Mouse (Mus musculus): ENCODE results near the gene Nol3. TPM values are rescaled to one million over a fixed set of nuclear protein-coding genes. Genes with fewer than 3 reads are reported as not detected.
"Not testable (repeated sequence)": the region's sequence is repeated elsewhere in the genome, so short reads cannot be mapped to it uniquely, and the experiment has no call there.

Nol3 gene
- total RNA-seq, 1 experiment from 2014 or later: 4.4 TPM

DNA sequence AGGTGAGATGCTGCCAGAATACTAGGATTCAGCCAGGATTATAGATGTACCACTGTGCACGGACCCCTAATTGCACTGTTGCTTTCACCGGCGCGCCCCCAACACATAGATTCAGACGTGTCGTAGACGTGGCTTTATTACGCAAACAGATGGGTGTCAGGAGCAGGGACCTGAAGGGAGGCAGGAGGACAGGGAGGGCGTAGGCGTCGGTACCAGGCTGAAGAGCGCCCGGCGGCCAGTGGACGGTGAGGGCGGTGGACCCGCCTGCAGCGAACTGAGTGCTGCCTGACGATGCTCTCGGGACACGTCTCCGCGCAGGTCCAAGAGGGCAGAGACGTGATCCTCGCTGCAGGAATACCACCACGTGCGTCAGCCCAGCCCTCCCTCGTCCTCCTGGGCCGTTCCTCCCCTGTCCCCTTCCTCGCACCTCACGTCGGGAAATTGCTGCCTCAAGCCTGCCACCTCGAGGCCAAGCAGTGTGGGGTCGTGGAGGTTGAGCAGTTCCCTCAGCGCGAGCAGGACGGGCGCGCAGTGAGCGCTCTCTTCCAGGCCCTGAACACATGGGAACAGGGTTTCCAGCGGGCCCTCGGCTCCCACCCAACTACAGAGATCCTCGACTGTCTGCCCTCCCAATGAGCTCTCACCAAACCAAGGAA is 14.0 kb downstream of the Nol3 start, which contains the start of gene 4931428F04Rik:
Gene 4931428F04Rik (minus strand): TSS at position 60 of the 656 bp plus-strand sequence.
- DNase-seq: peak; percentile 53

DNA sequence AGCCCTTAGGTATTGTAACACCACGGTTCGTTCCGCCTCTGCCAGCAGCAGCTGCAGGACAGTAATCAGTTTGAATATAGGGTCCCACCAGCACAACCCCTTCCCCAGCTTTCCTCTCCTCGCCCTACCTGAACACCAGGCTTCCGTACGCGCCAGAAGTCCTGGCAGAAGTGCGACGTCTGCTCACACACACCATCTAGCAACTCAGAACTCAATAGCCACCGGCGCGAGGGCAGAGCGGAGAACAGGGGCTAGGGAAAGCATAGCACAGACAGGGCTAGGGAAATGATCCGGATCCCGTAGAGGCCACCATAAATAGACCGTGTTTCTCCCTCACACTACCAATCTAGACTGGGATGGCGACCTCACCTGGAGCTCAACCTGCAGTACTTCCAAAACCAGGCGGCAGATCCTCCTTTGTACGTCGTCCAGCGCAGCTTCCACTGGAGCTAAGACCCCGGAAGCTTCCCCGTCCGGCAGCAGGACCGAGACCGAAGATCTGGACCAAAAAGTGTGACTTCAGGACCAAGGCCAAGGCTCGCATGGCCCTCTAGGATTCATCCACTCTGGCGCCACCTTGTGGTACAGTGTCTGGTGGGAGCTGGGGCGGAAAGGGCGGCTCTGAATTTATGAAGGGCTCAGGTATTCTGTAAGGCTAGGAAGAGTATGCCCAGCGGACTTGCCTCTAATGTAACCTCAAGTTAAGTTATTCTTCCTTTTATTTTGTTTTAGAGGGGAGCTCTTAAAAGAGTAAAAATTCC is 14.8 kb downstream of the Nol3 start:
- DNase-seq: peak; percentile 93

DNA sequence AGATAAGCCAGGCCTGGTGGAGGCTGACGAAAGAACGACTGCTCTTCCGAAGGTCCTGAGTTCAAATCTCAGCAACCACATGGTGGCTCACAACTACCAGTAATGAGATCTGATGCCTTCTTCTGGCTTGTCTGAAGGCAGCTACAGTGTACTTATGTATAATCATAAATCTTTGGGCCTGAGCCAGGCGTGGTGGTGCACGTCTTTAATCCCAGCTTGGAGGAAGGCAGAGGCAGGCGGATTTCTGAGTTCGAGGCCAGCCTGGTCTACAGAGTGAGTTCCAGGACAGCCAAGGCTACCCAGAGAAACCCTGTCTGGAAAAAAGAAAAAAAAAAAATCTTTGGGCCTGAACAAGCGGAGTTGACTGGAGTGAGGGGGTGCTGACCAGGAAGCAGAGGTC is 15.4 kb downstream of the Nol3 start:
- not testable (repeated sequence) for DNase-seq

DNA sequence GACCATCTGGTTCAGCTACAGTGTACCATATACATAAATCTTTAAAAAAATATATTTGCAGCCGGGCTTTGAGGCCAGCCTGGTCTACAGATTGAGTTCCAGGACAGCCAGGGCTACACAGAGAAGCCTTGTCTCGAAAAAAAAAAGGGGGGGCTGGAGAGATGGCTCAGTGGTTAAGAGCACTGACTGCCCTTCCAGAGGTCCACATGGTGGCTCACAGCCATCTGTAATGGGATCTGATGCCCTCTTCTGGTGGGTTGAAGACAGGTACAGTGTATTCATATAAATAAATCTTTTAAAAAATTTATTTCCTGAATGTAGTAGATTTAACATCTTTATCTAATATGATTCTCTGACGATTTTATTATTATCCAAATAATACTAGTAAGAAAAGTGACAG is 15.9 kb downstream of the Nol3 start:
- DNase-seq: not testable (repeated sequence)

DNA sequence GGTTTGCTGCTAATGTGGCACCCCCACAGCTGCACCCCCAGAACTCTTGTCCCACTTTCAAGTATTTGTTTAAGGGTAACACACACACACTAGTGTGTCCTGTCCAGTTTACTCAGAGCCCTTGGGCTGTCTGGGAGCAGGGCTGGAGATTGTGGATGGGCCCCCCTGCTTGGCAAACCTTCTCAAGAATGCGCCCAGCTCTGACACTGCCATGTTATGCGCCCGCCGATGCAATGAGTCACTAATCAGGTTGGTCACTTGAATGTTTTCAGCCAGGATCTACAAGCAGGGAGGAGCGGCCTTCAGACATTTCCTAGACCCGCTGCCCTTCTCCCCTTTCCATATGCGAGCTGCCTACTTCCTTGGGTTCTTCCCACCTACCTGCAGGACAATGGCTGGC is 16.5 kb downstream of the Nol3 start:
- no peak for DNase-seq

DNA sequence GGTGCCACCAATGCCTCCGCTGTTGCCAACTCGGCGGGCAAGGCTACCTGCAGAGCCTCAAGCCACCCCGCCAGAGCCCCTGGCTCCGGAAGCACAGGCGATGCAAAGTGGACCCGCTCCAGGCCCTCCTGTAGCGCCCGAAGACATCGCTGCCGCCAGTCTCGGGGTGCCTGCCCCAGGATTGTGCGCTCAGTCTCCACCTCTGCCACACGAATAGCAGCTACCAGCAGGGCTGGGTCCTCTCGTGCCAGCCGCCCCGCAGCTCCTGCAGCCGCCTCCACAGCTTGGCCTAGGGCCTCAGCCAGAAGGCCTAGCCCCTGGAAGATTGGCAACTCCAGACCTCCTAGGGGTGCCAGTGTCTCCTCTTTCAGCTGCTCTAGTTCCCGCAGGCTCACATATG is 17.5 kb downstream of the Nol3 start:
- no peak for DNase-seq

DNA sequence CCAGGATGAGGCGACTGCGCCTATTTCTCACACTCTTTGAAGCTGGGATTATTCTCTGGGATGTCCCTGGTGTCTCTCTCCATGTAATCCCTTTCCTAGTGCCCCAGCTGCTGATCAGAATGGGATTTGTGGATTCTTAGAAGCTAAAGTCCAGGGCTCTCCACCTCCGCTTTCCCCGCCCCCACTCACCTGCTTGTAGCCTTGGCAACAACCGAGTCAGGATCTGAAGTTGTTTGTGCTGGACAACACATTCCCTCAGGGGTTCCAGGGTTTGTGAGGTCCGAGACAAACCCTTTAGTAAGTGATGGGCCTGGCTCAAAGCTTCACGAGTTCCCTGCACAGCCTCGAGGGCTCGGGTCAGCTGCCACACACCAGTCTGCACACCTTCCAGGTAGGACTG is 18.8 kb downstream of the Nol3 start:
- no peak for DNase-seq

DNA sequence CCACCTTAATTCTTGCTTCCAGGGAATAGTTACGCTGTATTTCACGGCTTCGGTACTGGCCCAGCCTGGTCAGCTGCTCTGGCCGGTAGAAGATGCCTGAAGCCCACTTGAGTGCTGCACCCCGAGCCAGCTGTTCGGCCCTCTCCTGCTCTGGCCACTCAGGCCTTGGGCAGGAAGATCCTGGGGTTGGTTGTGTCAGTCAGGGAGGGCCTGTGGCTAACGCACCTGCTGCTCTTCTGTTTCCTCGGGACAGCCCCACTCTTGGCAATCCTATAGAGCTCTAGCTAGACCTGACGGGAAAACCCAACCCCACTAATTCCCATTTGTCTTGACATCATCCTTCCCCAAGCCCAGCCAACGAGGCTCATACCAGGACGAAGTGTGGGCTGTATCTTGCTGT is 19.3 kb downstream of the Nol3 start:
- no peak for DNase-seq

DNA sequence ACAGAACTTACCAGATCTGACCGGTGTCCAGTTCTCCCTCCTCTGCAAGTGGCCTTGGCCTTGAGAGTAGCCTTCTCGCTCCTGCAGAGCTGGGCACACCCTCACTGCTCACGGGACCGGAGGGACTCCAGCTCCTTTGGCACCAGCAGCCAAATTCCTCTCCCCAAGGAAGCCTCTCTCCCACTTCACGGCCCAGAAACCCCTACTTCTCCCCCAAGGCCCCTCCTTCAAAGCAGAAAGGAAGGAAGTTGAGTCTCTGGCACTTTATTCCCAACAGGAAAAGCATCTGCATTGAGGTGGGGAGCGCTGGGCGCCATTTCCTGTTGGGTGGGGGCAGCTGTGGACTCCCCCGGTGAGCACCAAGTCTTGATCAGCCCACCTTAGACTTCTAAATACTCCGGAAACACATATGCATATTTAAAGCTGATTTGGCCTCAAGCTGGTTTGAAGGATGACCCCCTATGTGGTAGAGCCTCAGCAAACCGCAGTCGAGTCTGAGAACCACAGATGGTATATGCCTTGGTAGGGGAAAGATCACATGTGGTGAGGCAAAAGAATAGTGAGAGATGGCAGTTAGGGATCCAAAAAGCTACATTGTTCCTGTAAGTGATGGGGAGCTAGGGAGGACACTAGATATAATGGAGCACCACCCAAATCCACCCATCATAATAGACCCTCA is 20.1 kb downstream of the Nol3 start, which contains the start of gene Exoc3l:
Gene Exoc3l (minus strand): TSS at position 207 of the 679 bp plus-strand sequence.
- peak; percentile 62 for DNase-seq

DNA sequence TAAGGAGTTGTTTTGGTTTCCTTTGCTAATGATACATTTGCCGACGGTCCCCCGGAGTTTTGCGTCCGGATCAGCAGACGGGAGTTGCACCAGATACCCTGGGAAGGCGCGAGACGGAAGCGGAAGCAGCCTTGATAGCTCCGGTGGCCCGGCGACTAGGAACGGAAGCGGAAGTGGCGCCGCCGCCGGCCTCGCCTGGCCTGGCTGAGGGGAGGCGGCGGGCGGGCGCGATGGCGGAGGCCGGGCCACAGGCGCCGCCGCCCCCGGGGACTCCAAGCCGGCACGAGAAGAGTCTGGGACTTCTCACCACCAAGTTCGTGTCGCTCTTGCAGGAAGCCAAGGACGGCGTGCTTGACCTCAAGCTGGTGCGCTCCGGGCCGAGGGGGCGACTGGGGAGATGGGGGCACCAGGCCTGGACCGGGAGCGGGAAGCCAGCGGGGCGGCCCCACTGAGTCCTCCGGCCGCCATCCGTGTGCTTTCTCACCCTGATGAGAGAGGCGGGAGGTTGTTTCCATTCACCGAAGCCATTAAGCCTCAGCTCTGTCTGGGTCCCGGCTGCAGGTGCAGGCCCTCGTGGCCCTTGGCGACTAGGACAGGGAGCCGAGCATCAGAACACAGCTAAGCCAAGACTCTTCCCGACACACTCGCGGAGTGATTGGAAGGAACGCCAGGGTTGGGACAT is 21.7 kb downstream of the Nol3 start, which contains the start of gene E2f4:
Gene E2f4 (plus strand): TSS at position 153 of the 682 bp plus-strand sequence.
- peak; percentile 94 for DNase-seq

DNA sequence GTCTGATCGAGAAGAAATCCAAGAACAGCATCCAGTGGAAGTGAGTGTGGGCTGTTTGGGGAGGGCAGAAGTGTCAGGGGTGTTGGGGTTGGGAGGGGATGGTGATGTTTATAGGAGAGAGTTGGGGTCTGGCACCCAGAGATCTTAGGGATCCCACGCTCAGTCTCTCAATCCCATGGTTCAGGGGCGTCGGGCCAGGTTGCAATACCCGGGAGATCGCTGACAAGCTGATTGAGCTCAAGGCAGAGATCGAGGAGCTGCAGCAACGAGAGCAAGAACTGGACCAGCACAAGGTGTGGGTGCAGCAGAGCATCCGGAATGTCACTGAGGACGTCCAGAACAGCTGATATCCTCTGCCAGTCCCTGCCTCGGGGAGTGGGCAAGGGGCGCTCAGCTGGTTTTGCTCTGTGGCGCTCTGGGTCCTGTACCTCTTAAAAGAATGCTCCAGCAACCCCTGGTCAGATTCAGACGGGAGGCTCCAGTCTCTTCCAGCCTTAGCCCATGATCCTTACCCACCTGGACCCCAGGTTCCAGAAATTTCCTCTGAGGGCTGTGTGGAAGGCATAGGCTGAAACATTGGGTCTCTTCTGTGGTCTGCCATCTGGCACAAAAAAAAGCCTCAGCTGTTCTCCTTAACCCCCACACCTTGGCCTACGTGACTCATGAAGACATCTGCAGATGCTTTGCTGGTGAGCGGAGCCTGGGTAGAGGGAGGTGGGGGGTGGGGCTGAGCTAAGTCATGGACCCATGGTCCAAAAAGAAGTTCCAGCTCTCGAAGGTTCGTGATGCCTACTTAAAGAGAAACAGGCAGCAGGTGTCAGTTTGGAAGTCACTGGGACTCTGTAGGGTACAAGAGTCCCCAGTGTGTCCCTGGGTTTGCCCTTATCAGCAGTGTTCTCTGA is 22.7 kb downstream of the Nol3 start:
- DNase-seq: no peak

DNA sequence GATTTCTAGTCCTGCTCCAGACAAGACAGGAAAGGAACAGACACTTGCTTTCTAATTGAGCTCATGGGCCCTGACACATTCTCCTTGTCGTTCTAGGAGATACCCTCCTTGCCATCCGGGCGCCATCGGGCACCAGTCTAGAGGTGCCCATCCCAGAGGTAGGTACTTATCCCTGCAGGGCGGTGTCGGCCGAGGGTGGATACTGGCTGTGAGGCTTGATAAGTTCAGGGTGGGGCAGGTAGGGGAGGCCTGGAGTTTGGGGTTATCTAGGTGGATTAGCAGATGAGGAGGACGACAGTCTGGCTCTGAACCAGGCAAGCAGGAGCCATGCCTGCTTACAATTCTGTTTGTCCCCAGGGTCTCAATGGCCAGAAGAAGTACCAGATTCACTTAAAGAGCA is 24.0 kb downstream of the Nol3 start:
- DNase-seq: no peak

DNA sequence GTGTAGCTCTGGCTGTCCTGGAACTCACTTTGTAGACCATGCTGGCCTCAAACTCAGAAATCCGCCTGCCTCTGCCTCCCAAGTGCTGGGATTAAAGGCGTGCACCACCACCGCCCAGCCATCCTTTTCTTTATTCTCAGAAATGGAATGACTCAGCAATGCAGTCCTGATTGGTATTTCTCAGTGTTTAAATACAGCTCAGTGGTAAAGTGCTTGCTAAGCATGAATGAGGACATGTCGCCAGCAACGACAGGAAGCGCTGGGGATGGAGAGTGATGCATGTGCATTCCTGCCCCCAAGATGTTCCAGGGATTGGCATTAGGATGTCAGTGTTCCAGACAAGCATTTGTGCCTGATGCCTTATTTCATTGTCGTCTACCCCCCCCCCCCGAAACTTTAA is 27.5 kb downstream of the Nol3 start:
- DNase-seq: no peak

DNA sequence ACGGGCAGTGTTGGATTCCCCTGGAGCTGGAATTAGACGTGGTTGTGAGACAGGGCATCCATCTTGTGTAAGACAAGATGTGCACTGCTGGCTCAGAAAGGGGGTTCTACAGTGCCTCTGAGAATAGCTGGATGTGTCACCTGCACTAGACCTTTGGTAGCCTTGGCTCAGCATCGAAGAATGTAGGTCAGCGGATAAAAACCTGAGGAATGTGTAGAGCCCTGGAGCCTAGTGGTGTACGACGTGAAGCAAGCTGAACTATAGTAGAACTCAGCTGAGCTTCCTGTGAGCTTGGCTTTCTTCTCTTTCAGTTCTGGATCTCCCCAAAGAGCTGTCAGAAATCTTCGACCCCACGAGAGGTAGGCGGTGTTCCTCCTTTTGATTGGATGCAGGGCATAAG is 27.9 kb downstream of the Nol3 start:
- DNase-seq: no peak

DNA sequence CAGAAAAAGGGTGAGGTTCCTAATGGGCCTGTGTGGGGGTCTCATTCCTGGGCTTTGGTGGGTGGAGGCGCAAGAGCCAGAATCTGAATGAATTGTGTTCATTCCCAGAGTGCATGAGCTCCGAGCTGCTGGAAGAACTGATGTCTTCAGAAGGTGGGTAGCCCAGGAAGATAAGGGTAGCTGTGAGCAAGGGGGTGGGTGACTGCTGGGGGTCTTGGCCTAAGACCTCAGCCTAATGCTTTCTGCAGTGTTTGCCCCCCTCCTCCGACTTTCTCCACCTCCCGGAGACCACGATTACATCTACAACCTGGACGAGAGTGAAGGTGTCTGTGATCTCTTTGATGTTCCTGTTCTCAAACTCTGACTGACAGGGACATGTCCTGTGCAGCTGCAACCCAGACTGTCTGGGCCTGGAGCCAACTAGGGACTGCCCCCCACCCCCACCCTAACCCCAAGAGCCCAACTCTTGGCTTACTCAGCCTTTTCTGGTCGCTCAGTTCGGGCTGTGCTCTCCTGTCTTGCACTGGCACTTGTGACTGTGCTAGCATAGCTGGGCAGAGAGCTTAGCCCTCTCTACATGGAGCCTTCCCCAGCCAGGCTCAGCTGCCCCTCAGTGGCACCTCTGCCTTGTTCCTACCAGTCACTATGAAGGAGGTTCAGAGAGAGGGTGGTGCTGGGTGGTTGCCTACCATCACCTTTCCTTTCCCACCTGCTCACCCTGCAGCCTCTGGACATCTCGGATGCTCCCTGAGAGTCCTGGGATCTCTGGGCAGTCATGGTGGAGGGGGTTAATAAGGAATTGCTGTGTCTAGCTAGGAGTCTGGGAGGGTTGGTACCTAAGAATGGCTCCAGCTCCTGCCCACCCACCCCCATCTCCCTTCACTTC is 28.6 kb downstream of the Nol3 start:
- DNase-seq: no peak

DNA sequence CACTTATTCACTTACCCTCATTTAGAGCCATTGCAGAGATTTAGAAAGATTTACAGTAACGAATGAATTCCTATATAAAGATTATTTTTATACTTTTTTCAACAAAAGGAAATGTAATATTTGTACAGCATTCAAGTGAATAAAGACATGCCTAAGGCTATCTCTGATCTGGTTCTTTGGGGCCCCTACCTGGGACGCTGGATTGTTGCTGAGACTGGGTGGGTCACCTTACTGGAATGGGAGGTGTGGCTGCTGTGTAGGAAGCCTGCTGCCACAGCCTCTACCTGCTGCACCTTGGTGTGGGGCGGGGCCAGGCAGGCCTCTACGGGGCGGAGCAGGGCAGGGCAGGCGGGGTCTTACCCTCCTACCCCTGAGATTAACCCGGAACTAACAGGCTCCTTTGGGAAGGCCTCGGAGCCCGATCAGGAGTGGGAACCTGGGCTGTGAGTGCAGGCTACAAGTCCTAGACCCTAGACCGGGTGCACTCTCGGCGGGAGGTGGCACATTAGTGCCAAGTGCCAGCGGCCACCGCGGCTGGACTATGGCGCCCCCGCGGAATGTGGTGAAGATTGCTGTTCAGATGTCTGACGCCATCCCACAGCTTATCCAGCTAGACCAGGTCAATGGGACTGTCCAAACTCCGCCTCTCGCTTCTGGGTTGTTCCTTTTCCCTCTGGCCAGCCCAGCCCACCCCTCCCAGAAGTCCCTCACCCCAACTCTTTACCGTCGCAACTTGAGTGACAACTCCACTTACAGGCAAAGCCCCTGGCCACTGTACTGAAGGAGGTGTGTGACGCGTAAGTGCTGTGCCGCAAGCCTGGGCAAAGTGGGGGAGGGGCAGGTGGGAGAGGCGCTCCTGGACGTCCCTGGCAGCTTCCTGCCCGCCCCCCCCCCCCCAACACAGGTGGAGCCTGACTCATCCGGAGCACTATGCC is 29.5 kb downstream of the Nol3 start, which contains the start of gene Elmo3:
Gene Elmo3 (plus strand): TSS at position 391 of the 935 bp plus-strand sequence.
- peak; percentile 69 for DNase-seq

DNA sequence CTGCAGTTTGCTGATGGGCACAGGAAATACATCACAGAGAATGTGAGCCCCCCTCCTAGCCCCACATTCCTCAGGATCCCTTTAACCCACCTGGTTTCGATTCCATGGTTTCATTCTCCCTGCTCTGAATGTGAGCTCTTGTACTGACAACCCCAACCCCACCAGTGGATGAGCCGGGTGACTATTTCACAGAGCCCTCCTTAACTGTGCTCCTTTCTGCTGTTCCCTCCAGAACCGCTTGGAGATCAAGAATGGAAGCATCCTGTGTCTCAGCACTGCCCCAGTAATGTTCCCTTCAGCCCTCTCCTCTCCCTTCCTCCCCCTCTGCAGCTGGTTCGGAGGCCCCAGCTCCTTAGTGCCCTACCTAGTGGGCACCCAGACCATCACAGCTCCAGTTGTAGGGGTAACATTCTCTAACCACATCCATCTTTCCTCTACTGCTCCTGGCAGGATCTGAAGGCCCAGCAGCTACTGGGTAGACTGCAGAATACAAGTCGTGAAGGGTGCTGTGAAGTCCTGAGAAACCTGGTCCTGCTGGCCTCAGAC is 30.3 kb downstream of the Nol3 start:
- no peak for DNase-seq

DNA sequence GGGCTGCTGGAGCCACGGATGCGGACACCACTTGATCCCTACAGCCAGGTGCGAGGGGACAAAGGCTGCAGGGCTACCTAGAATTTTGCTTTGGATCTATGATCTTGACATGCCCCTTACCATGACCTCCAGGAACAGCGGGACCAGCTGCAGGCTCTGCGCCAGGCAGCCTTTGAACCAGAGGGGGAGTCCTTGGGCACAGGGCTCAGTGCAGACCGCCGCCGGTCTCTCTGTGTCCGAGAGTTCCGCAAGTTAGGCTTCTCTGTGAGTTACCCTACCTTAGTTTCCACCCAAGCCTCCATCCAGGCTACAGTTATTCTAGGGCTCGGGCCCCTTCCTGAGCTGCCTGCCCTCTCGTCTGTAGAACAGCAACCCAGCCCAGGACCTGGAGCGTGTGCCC is 31.7 kb downstream of the Nol3 start:
- DNase-seq: no peak

DNA sequence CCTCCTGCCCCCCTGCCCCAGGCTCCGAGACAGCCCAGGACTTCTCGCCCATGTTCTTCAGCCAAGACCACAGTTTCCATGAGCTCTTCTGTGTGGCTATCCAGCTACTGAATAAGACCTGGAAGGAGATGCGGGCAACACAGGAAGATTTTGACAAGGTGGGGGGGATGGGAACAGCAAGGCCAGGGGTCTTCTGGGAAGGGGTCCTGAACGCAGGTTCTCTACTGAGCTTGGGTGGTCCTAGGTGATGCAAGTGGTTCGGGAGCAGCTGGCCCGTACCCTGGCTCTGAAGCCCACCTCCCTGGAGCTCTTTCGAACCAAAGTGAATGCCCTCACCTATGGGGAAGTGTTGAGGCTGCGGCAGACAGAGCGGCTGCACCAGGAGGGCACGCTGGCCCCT is 32.5 kb downstream of the Nol3 start:
- no peak for DNase-seq
